Mouse (Mus musculus) MEL (cell line): ENCODE data around the gene Mipol1.
A peak's percentile ranks its signal among the peaks of the same experiment; 100 is the strongest.

Source experiments
- CHD2 ChIP-seq: IDR thresholded peaks from 2 replicates; pipeline ENCODE4 v1.6.1; 2011; ENCODE audit warnings: low read length, improper control_type of control experiment
- CTCF ChIP-seq, 3 experiments: IDR thresholded peaks in 2 of 3; conservative IDR thresholded peaks in 1 of 3; 2 replicates each; pipeline ENCODE4 v1.5.1; 2011 to 2012; ENCODE audit warnings: low read length in 3 of 3, low read depth in 2 of 3, mild to moderate bottlenecking in 2 of 3, improper control_type of control experiment in 1 of 3, inconsistent platforms in 1 of 3, mixed read lengths in 1 of 3, moderate library complexity in 1 of 3; ENCODE audit not compliant: control insufficient read depth in 1 of 3, insufficient read depth in 1 of 3, poor library complexity in 1 of 3, severe bottlenecking in 1 of 3
- E2F4 ChIP-seq: IDR thresholded peaks from 2 replicates; pipeline ENCODE4 v1.6.1; 2011; ENCODE audit warnings: low read depth, low read length, improper control_type of control experiment, borderline replicate concordance
- EP300 ChIP-seq, 2 experiments: IDR thresholded peaks; 2 replicates each; pipeline ENCODE4 v1.6.1; 2011; ENCODE audit warnings: improper control_type of control experiment in 2 of 2, low read length in 2 of 2, low read depth in 1 of 2, mild to moderate bottlenecking in 1 of 2
- GATA1 ChIP-seq: IDR thresholded peaks from 2 replicates; pipeline ENCODE4 v1.6.1; 2011; ENCODE audit warnings: low read depth, low read length, improper control_type of control experiment
- POLR2A ChIP-seq, 2 experiments: IDR thresholded peaks; 2 replicates each; pipeline ENCODE4 v1.6.1; 2011 to 2012; ENCODE audit warnings: low read length in 2 of 2, mild to moderate bottlenecking in 2 of 2, control low read depth in 1 of 2, improper control_type of control experiment in 1 of 2, low read depth in 1 of 2, moderate library complexity in 1 of 2; ENCODE audit not compliant: control insufficient read depth in 1 of 2, insufficient read depth in 1 of 2, poor library complexity in 1 of 2

DNA sequence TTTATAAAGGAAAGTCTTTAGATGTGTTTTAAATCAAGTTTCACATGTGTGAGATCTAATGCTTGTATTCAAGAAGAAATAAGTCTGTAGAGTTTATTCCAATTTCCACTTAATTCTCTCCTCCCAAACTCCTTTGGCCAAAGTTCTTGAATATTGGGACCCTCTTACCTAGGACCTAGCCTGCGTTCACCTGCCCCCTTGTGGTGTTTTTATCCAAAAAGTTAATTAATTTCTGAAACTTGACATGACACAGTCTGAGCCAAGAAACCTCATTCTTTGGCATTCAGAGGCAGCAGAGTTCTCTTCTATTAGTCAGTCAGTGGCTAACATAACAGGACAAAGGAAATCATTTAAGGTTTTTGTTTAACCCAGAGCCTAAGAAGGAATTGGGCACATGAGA is 284.3 kb downstream of the Mipol1 start:
- TF ChIP-seq EP300 (IDR thresholded peaks at IDR 0.05; ENCODE audit: low read depth in 1 of 2, low read length in 2 of 2): no peak
- peak in 1 of 3 experiments; percentile 23; a peak in 2 of 6 replicates for TF ChIP-seq CTCF (IDR thresholded peaks at IDR 0.05 in 2 of 3, conservative IDR thresholded peaks at IDR 0.05 in 1 of 3; ENCODE audit: control insufficient read depth in 1 of 3, insufficient read depth in 1 of 3, low read depth in 2 of 3, low read length in 3 of 3, poor library complexity in 1 of 3, severe bottlenecking in 1 of 3)
- TF ChIP-seq POLR2A (IDR thresholded peaks at IDR 0.05; ENCODE audit: control insufficient read depth in 1 of 2, insufficient read depth in 1 of 2, low read depth in 1 of 2, low read length in 2 of 2, poor library complexity in 1 of 2): no peak
- no peak for TF ChIP-seq CHD2
- TF ChIP-seq E2F4: no peak
- TF ChIP-seq GATA1: no peak
